Comparison of ENCODE assay signal across 16 mouse cellular contexts in the genomic region with DNA sequence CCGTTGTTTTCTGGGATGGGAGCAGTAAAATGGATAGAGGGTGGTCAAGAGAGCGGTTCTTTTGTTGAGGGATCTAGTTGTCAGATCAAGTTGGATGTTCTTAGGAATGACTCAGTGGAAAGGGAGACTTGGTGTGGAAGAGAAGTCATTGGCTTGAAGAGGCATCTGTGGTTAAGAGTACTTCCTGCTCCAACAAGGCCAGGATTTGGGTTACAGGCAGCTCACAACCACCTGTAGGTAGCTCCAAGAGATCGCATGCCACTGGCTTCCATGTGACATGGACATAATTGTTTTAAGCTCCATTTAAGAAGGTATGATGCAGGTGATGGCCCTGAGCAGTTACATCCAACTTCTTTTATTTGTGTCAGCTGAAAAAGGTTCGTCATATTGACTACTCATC.
"Had no signal": no experiment of that assay in that cellular context is flagged by ENCODE, and none has a peak within 500 bp of the region (broad histone marks: within the 10 kb centered on the region; RNA-seq: fewer than 3 reads in every experiment).

No protein-coding gene starts in this region.

- H3K27me3 ChIP-seq: liver, embryonic 15.5 days; lung, embryonic 15.5 days; megakaryocyte, embryonic 14.5 days; midbrain, embryonic 12.5 days; neural tube, embryonic 12.5 days; stomach, embryonic 15.5 days had no signal

- ATAC-seq: liver, postnatal 0 days; lung, postnatal 0 days; midbrain, embryonic 16.5 days had no signal

- H3K36me3 ChIP-seq: liver, embryonic 15.5 days; lung, embryonic 15.5 days; midbrain, embryonic 12.5 days; neural tube, embryonic 12.5 days; stomach, embryonic 15.5 days had no signal

- H3K4me1 ChIP-seq: lung, embryonic 15.5 days; midbrain, embryonic 12.5 days; neural tube, embryonic 12.5 days; stomach, embryonic 15.5 days had no signal

- H3K4me3 ChIP-seq: liver, embryonic 15.5 days; lung, embryonic 15.5 days; megakaryocyte, embryonic 14.5 days; midbrain, embryonic 12.5 days; neural tube, embryonic 12.5 days; stomach, embryonic 15.5 days had no signal

- DNase-seq: liver, postnatal 0 days; lung, adult 2 months; lung, postnatal 14 days; lung, postnatal 36 days; midbrain, embryonic 14.5 days; right cerebral cortex, postnatal 14 days; thymus, adult 2 months; thymus, postnatal 36 days had no signal

- H3K9me3 ChIP-seq: liver, embryonic 15.5 days; lung, embryonic 15.5 days; megakaryocyte, embryonic 14.5 days; midbrain, embryonic 12.5 days; neural tube, embryonic 12.5 days; stomach, embryonic 15.5 days had no signal
